Mouse (Mus musculus) E14TG2a.4 (cell line): ENCODE measurements around the gene Dscam.

ENCODE experiments used
- CTCF ChIP-seq: conservative IDR thresholded peaks from 2 replicates; pipeline ENCODE4 v1.5.1; 2014; ENCODE audit warnings: low read length
- NANOG ChIP-seq: IDR thresholded peaks from 2 replicates; pipeline ENCODE4 v1.6.1; 2014; ENCODE audit warnings: borderline replicate concordance, low read length, mixed read lengths

DNA sequence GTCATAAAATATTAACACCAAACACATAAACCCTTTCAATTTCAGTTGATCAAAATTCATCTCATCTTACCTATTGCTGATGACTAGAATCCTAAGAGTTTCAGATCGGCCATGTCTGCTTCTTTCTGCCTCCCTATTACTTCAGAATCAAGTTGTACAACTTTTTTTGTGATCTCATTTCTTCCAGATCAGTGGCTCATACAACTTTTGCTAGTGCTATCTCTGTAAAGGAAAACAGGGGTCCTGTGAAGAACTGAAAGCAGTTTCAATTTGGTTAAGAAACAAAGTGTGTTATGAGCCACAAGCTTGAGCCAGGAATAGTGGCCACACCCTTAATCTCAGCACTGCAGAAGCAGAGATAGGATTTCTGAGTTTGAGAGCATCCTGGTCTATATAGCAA lies 23.6 kb upstream of the Dscam start:
- no peak for TF ChIP-seq CTCF
- TF ChIP-seq NANOG, result no peak
